Mouse (Mus musculus): ENCODE data around the gene Cxcl14.

- TF ChIP-seq GATA1 (IDR thresholded peaks at IDR 0.05; ENCODE audit: borderline replicate concordance, low read length) = no peak
- no peak for TF ChIP-seq FLI1 (IDR thresholded peaks at IDR 0.05; ENCODE audit: low read length)
Measured at GRCm38 (mm10) chr13:56250551-56251161, 45.7 kb downstream of the Cxcl14 start.
